Mouse (Mus musculus): ENCODE measurements around the gene Gm13271.

- TF ChIP-seq CTCF (IDR thresholded peaks at IDR 0.05; ENCODE audit: borderline replicate concordance, insufficient read depth, low read length) = no peak
- TF ChIP-seq POLR2A (IDR thresholded peaks at IDR 0.05; ENCODE audit: low read depth, low read length) = no peak
Observed at GRCm38 (mm10) chr4:88714281-88714680, 40.4 kb upstream of the Gm13271 start.

Measured in embryonic fibroblast, embryonic 13.5 days (primary cell).